Mouse (Mus musculus): Measurements from ENCODE around the gene Proca1. TPM values are rescaled to one million over a fixed set of nuclear protein-coding genes. Genes with fewer than 3 reads are reported as not detected.

Gene Proca1
- polyA plus RNA-seq, 1 experiment from 2014 or later = 0.77 TPM

GRCm38 (mm10) chr11:78153778-78154177, 39.4 kb upstream of the Proca1 start:
- no peak for ATAC-seq
- Histone ChIP-seq H3K27ac (ENCODE audit: low read depth, low read length) (no peak overlapping the region), H3K9me3 (ENCODE audit: control insufficient read depth) (no peaks in the 10 kb centered on the region), H3K36me3 (ENCODE audit: control insufficient read depth, insufficient read depth) (peaks cover 47% of the 10 kb centered on the region), H3K4me2 (replicated peaks; ENCODE audit: low read depth) (no peak overlapping the region), H3K9ac (ENCODE audit: low read depth, low read length) (no peak overlapping the region), H3K4me3 (ENCODE audit: low read depth, low read length) (no peak overlapping the region), H3K27me3 (replicated peaks; ENCODE audit: control insufficient read depth, insufficient read depth, low read length) (no peaks in the 10 kb centered on the region), H3K4me1 (replicated peaks; ENCODE audit: control insufficient read depth, insufficient read depth, low read length) (no peaks in the 10 kb centered on the region)
- TF ChIP-seq CTCF (IDR thresholded peaks at IDR 0.05; ENCODE audit: low read depth) = no peak
- 89% methylated on average over 13 of the region's 13 CpGs for WGBS

- no peaks in the 10 kb centered on the region for H3K4me1 ChIP-seq (replicated peaks; ENCODE audit: control insufficient read depth, insufficient read depth, low read length)
- H3K4me3 ChIP-seq (ENCODE audit: low read depth, low read length) = no peak overlapping the region
- H3K27me3 ChIP-seq (replicated peaks; ENCODE audit: control insufficient read depth, insufficient read depth, low read length) = no peaks in the 10 kb centered on the region
- no peak overlapping the region for H3K9ac ChIP-seq (ENCODE audit: low read depth, low read length)
- ATAC-seq = no peak
- H3K36me3 ChIP-seq (ENCODE audit: control insufficient read depth, insufficient read depth) = peaks cover 52% of the 10 kb centered on the region
- no peak for TF ChIP-seq CTCF (IDR thresholded peaks at IDR 0.05; ENCODE audit: low read depth)
- WGBS = 82% methylated on average over 5 of the region's 5 CpGs
- H3K27ac ChIP-seq (ENCODE audit: low read depth, low read length) = no peak overlapping the region
- no peaks in the 10 kb centered on the region for H3K9me3 ChIP-seq (ENCODE audit: control insufficient read depth)
- H3K4me2 ChIP-seq (replicated peaks; ENCODE audit: low read depth) = no peak overlapping the region
Observed at GRCm38 (mm10) chr11:78155674-78156073, 37.5 kb upstream of the Proca1 start.

- Histone ChIP-seq H3K4me2 (replicated peaks; ENCODE audit: low read depth) (no peak overlapping the region), H3K27ac (ENCODE audit: low read depth, low read length) (no peak overlapping the region), H3K9me3 (ENCODE audit: control insufficient read depth) (no peaks in the 10 kb centered on the region), H3K4me3 (ENCODE audit: low read depth, low read length) (no peak overlapping the region), H3K27me3 (replicated peaks; ENCODE audit: control insufficient read depth, insufficient read depth, low read length) (no peaks in the 10 kb centered on the region), H3K9ac (ENCODE audit: low read depth, low read length) (no peak overlapping the region), H3K4me1 (replicated peaks; ENCODE audit: control insufficient read depth, insufficient read depth, low read length) (no peaks in the 10 kb centered on the region), H3K36me3 (ENCODE audit: control insufficient read depth, insufficient read depth) (peaks cover 57% of the 10 kb centered on the region)
- WGBS = 80% methylated on average over 6 of the region's 6 CpGs
- no peak for TF ChIP-seq CTCF (IDR thresholded peaks at IDR 0.05; ENCODE audit: low read depth)
- ATAC-seq = no peak
Observed at GRCm38 (mm10) chr11:78156156-78156699, 37.0 kb upstream of the Proca1 start.

GRCm38 (mm10) chr11:78159096-78159495, 34.1 kb upstream of the Proca1 start:
- no peak overlapping the region for H3K27ac ChIP-seq (ENCODE audit: low read depth, low read length)
- no peak overlapping the region for H3K4me3 ChIP-seq (ENCODE audit: low read depth, low read length)
- peak; percentile 55 for ATAC-seq
- H3K4me1 ChIP-seq (replicated peaks; ENCODE audit: control insufficient read depth, insufficient read depth, low read length) = peaks cover 9% of the 10 kb centered on the region; the same call in 1 of the 2 replicates
- no peak overlapping the region for H3K9ac ChIP-seq (ENCODE audit: low read depth, low read length)
- WGBS = 22% methylated on average over 2 of the region's 2 CpGs
- no peak overlapping the region for H3K4me2 ChIP-seq (replicated peaks; ENCODE audit: low read depth)
- no peaks in the 10 kb centered on the region for H3K27me3 ChIP-seq (replicated peaks; ENCODE audit: control insufficient read depth, insufficient read depth, low read length)
- H3K9me3 ChIP-seq (ENCODE audit: control insufficient read depth) = no peaks in the 10 kb centered on the region
- peaks cover 64% of the 10 kb centered on the region for H3K36me3 ChIP-seq (ENCODE audit: control insufficient read depth, insufficient read depth)
- peak; percentile 99 for TF ChIP-seq CTCF (IDR thresholded peaks at IDR 0.05; ENCODE audit: low read depth)

- peak overlapping the region; percentile 35; the same call in 1 of the 2 replicates for H3K27ac ChIP-seq (ENCODE audit: low read depth, low read length)
- H3K9me3 ChIP-seq (ENCODE audit: control insufficient read depth) = no peaks in the 10 kb centered on the region
- no peak overlapping the region for H3K4me2 ChIP-seq (replicated peaks; ENCODE audit: low read depth)
- ATAC-seq = no peak
- H3K27me3 ChIP-seq (replicated peaks; ENCODE audit: control insufficient read depth, insufficient read depth, low read length) = no peaks in the 10 kb centered on the region
- H3K9ac ChIP-seq (ENCODE audit: low read depth, low read length) = no peak overlapping the region
- peaks cover 59% of the 10 kb centered on the region for H3K36me3 ChIP-seq (ENCODE audit: control insufficient read depth, insufficient read depth)
- no peak overlapping the region for H3K4me3 ChIP-seq (ENCODE audit: low read depth, low read length)
- TF ChIP-seq CTCF (IDR thresholded peaks at IDR 0.05; ENCODE audit: low read depth) = no peak
- 77% methylated on average over 7 of the region's 7 CpGs for WGBS
- peaks cover 9% of the 10 kb centered on the region; the same call in 1 of the 2 replicates for H3K4me1 ChIP-seq (replicated peaks; ENCODE audit: control insufficient read depth, insufficient read depth, low read length)
Observed at GRCm38 (mm10) chr11:78159557-78159956, 33.6 kb upstream of the Proca1 start.

GRCm38 (mm10) chr11:78160171-78160570, 33.0 kb upstream of the Proca1 start:
- WGBS = 83% methylated on average over 18 of the region's 18 CpGs
- ATAC-seq = no peak
- Histone ChIP-seq H3K4me2 (replicated peaks; ENCODE audit: low read depth) (no peak overlapping the region), H3K4me3 (ENCODE audit: low read depth, low read length) (no peak overlapping the region), H3K4me1 (replicated peaks; ENCODE audit: control insufficient read depth, insufficient read depth, low read length) (peaks cover 9% of the 10 kb centered on the region; the same call in 1 of the 2 replicates), H3K9me3 (ENCODE audit: control insufficient read depth) (no peaks in the 10 kb centered on the region), H3K36me3 (ENCODE audit: control insufficient read depth, insufficient read depth) (peaks cover 53% of the 10 kb centered on the region), H3K27me3 (replicated peaks; ENCODE audit: control insufficient read depth, insufficient read depth, low read length) (no peaks in the 10 kb centered on the region), H3K9ac (ENCODE audit: low read depth, low read length) (no peak overlapping the region), H3K27ac (ENCODE audit: low read depth, low read length) (peak overlapping the region; percentile 35; the same call in 1 of the 2 replicates)
- TF ChIP-seq CTCF (IDR thresholded peaks at IDR 0.05; ENCODE audit: low read depth) = no peak
